Mouse (Mus musculus) CH12.LX (cell line): ENCODE measurements around the gene Cadm1.

ENCODE experiments used
- CHD1 ChIP-seq: IDR thresholded peaks from 2 replicates; pipeline ENCODE4 v1.6.1; 2012; ENCODE audit warnings: low read depth, low read length, improper control_type of control experiment, inconsistent platforms
- CHD2 ChIP-seq: IDR thresholded peaks from 2 replicates; pipeline ENCODE4 v1.6.1; 2011; ENCODE audit warnings: low read length, improper control_type of control experiment
- CTCF ChIP-seq, 2 experiments: IDR thresholded peaks in 1 of 2; conservative IDR thresholded peaks in 1 of 2; 2 replicates each; pipeline ENCODE4 v1.5.1; 2011 to 2012; ENCODE audit warnings: low read depth in 2 of 2, low read length in 2 of 2, improper control_type of control experiment in 1 of 2, inconsistent platforms in 1 of 2, mild to moderate bottlenecking in 1 of 2, moderate library complexity in 1 of 2
- E2F4 ChIP-seq: IDR thresholded peaks from 2 replicates; pipeline ENCODE4 v1.6.1; 2011; ENCODE audit warnings: low read depth, low read length, improper control_type of control experiment; ENCODE audit not compliant: insufficient replicate concordance
- MAFK ChIP-seq: IDR thresholded peaks from 2 replicates; pipeline ENCODE4 v1.6.1; 2011; ENCODE audit warnings: low read length, improper control_type of control experiment; ENCODE audit not compliant: insufficient replicate concordance
- MAX ChIP-seq: IDR thresholded peaks from 2 replicates; pipeline ENCODE4 v1.6.1; 2011; ENCODE audit warnings: low read length, improper control_type of control experiment
- MAZ ChIP-seq: IDR thresholded peaks from 2 replicates; pipeline ENCODE4 v1.6.1; 2012; ENCODE audit warnings: low read depth, mild to moderate bottlenecking, inconsistent platforms, low read length, improper control_type of control experiment, moderate library complexity
- MEF2A ChIP-seq: IDR thresholded peaks from 2 replicates; pipeline ENCODE4 v1.6.1; 2014; ENCODE audit warnings: low read depth, mild to moderate bottlenecking, inconsistent platforms, low read length, improper control_type of control experiment, borderline replicate concordance
- NELFE ChIP-seq: IDR thresholded peaks from 2 replicates; pipeline ENCODE4 v1.6.1; 2011; ENCODE audit warnings: low read depth, low read length, improper control_type of control experiment
- POLR2A ChIP-seq: IDR thresholded peaks from 2 replicates; pipeline ENCODE4 v1.6.1; 2011; ENCODE audit warnings: low read depth, mild to moderate bottlenecking, improper control_type of control experiment, low read length
- RCOR1 ChIP-seq: conservative IDR thresholded peaks from 2 replicates; pipeline ENCODE4 v1.6.1; 2012; ENCODE audit warnings: low read depth, mild to moderate bottlenecking, inconsistent platforms, low read length, improper control_type of control experiment
- TBP ChIP-seq: conservative IDR thresholded peaks from 2 replicates; pipeline ENCODE4 v1.6.1; 2011; ENCODE audit warnings: low read depth, low read length, improper control_type of control experiment
- ZC3H11A ChIP-seq: IDR thresholded peaks from 2 replicates; pipeline ENCODE4 v1.6.1; 2012; ENCODE audit warnings: low read depth, mild to moderate bottlenecking, inconsistent platforms, low read length, improper control_type of control experiment

- TF ChIP-seq CHD1 = no peak
- no peak for TF ChIP-seq POLR2A
- no peak for TF ChIP-seq MAZ
- TF ChIP-seq CHD2 = no peak
- TF ChIP-seq E2F4 = no peak
- no peak for TF ChIP-seq NELFE
- no peak for TF ChIP-seq ZC3H11A
- no peak for TF ChIP-seq CTCF (conservative IDR thresholded peaks at IDR 0.05 in 1 of 2, IDR thresholded peaks at IDR 0.05 in 1 of 2; ENCODE audit: low read depth in 2 of 2, low read length in 2 of 2)
- no peak for TF ChIP-seq MEF2A
- TF ChIP-seq TBP = no peak
- no peak for TF ChIP-seq MAFK
- TF ChIP-seq MAX = no peak
- TF ChIP-seq RCOR1 = no peak
These were observed 248.5 kb downstream of the Cadm1 start for GRCm38 (mm10) chr9:47778438-47778837.
